Mouse (Mus musculus) CH12.LX (cell line): ENCODE results near the gene Stard8. TPM values are rescaled to one million over a fixed set of nuclear protein-coding genes. Genes with fewer than 3 reads are reported as not detected.

Experiments used
- DNase-seq: peaks from one replicate; pipeline ENCODE4 v3.0.0-alpha.2; 2013; ENCODE audit errors: extremely low read depth
- H3K27ac ChIP-seq: 2 replicates; pipeline ENCODE4 v1.5.1; 2012; ENCODE audit warnings: low read depth, mild to moderate bottlenecking, control low read depth, moderate library complexity; ENCODE audit not compliant: insufficient read depth
- H3K27me3 ChIP-seq: replicated peaks from 2 replicates; pipeline ENCODE3; 2012; ENCODE audit warnings: inconsistent platforms
- H3K36me3 ChIP-seq, 2 experiments: replicated peaks in 1 of 2; 2 replicates each; pipeline versions ENCODE3 to v1.6.1; 2012; ENCODE audit warnings: inconsistent platforms in 1 of 2, low read length in 1 of 2, mild to moderate bottlenecking in 1 of 2, mixed read lengths in 1 of 2, moderate library complexity in 1 of 2; ENCODE audit not compliant: control insufficient read depth in 1 of 2, insufficient read depth in 1 of 2
- H3K4me1 ChIP-seq, 2 experiments: 2 replicates each; pipeline ENCODE4 v1.6.1; 2012; ENCODE audit warnings: inconsistent platforms in 1 of 2, moderate library complexity in 1 of 2; ENCODE audit not compliant: insufficient read depth in 2 of 2, control insufficient read depth in 1 of 2
- H3K4me2 ChIP-seq: 2 replicates; pipeline ENCODE4 v1.6.1; 2012; ENCODE audit warnings: low read depth, mild to moderate bottlenecking, control low read depth; ENCODE audit not compliant: poor library complexity, insufficient read depth, severe bottlenecking
- H3K4me3 ChIP-seq, 3 experiments: fragments of 150-350 bp in 1 of 3; sonication (generic) in 1 of 3; replicated peaks in 1 of 3; 2 replicates each; pipeline versions ENCODE3 to v1.5.1; 2011 to 2012; ENCODE audit warnings: low read depth in 2 of 3, low read length in 2 of 3, mild to moderate bottlenecking in 2 of 3, moderate library complexity in 2 of 3, control low read depth in 1 of 3, improper control_type of control experiment in 1 of 3, inconsistent platforms in 1 of 3, mixed read lengths in 1 of 3; ENCODE audit not compliant: poor library complexity in 1 of 3
- H3K79me2 ChIP-seq: replicated peaks from 2 replicates; pipeline ENCODE4 v1.6.1; 2012; ENCODE audit warnings: mild to moderate bottlenecking, moderate library complexity; ENCODE audit not compliant: control insufficient read depth, poor library complexity, insufficient read depth, severe bottlenecking; ENCODE audit errors: extremely low read depth
- H3K9ac ChIP-seq: 2 replicates; pipeline ENCODE4 v1.6.1; 2012; ENCODE audit warnings: low read depth, mild to moderate bottlenecking, control low read depth, moderate library complexity; ENCODE audit not compliant: insufficient read depth
- H3K9me3 ChIP-seq: replicated peaks from 2 replicates; pipeline ENCODE3; 2012; ENCODE audit warnings: low read length, inconsistent platforms, mixed read lengths
- BHLHE40 ChIP-seq: IDR thresholded peaks from 2 replicates; pipeline ENCODE4 v1.6.1; 2011; ENCODE audit warnings: mild to moderate bottlenecking, low read depth, low read length, improper control_type of control experiment
- E2F4 ChIP-seq: IDR thresholded peaks from 2 replicates; pipeline ENCODE4 v1.6.1; 2011; ENCODE audit warnings: low read depth, low read length, improper control_type of control experiment; ENCODE audit not compliant: insufficient replicate concordance
- EP300 ChIP-seq: IDR thresholded peaks from 2 replicates; pipeline ENCODE4 v1.6.1; 2011; ENCODE audit warnings: low read length, improper control_type of control experiment
- ETS1 ChIP-seq: conservative IDR thresholded peaks from 2 replicates; pipeline ENCODE4 v1.6.1; 2012; ENCODE audit warnings: low read depth, mild to moderate bottlenecking, inconsistent platforms, low read length, improper control_type of control experiment, moderate library complexity
- HCFC1 ChIP-seq: IDR thresholded peaks from 2 replicates; pipeline ENCODE4 v1.6.1; 2012; ENCODE audit warnings: low read depth, mild to moderate bottlenecking, inconsistent platforms, low read length, improper control_type of control experiment
- IRF4 ChIP-seq: IDR thresholded peaks from 2 replicates; pipeline ENCODE4 v1.6.1; 2014; ENCODE audit warnings: low read depth, mild to moderate bottlenecking, inconsistent platforms, low read length, improper control_type of control experiment
- MAX ChIP-seq: IDR thresholded peaks from 2 replicates; pipeline ENCODE4 v1.6.1; 2011; ENCODE audit warnings: low read length, improper control_type of control experiment
- MYC ChIP-seq: IDR thresholded peaks from 2 replicates; pipeline ENCODE4 v1.6.1; 2011; ENCODE audit warnings: low read depth, mild to moderate bottlenecking, improper control_type of control experiment, low read length
- NELFE ChIP-seq: IDR thresholded peaks from 2 replicates; pipeline ENCODE4 v1.6.1; 2011; ENCODE audit warnings: low read depth, low read length, improper control_type of control experiment
- NRF1 ChIP-seq: IDR thresholded peaks from 2 replicates; pipeline ENCODE4 v1.6.1; 2014; ENCODE audit warnings: low read depth, mild to moderate bottlenecking, inconsistent platforms, low read length, improper control_type of control experiment, moderate library complexity
- PAX5 ChIP-seq: IDR thresholded peaks from 2 replicates; pipeline ENCODE4 v1.6.1; 2012; ENCODE audit warnings: low read length, inconsistent platforms, mixed read lengths
- POLR2AphosphoS2 ChIP-seq: IDR thresholded peaks from 2 replicates; pipeline ENCODE4 v1.6.1; 2011; ENCODE audit warnings: low read depth, low read length, improper control_type of control experiment
- SIN3A ChIP-seq: IDR thresholded peaks from 2 replicates; pipeline ENCODE4 v1.6.1; 2012; ENCODE audit warnings: low read length, improper control_type of control experiment, inconsistent platforms
- USF1 ChIP-seq: IDR thresholded peaks from 2 replicates; pipeline ENCODE4 v1.6.1; 2014; ENCODE audit warnings: low read depth, mild to moderate bottlenecking, inconsistent platforms, low read length, improper control_type of control experiment
- USF2 ChIP-seq: conservative IDR thresholded peaks from 2 replicates; pipeline ENCODE4 v1.6.1; 2011; ENCODE audit warnings: low read depth, low read length, improper control_type of control experiment
- ZKSCAN1 ChIP-seq: IDR thresholded peaks from 2 replicates; pipeline ENCODE4 v1.6.1; 2012; ENCODE audit warnings: low read depth, inconsistent platforms, low read length, improper control_type of control experiment, borderline replicate concordance
- ZMIZ1 ChIP-seq: IDR thresholded peaks from 2 replicates; pipeline ENCODE4 v1.6.1; 2012; ENCODE audit warnings: low read depth, mild to moderate bottlenecking, inconsistent platforms, low read length, improper control_type of control experiment
- ZNF384 ChIP-seq: IDR thresholded peaks from 2 replicates; pipeline ENCODE4 v1.6.1; 2012; ENCODE audit warnings: low read depth, low read length, improper control_type of control experiment, inconsistent platforms
- dilution Hi-C: fragments of 300-500 bp; cut with MboI; formaldehyde crosslinking; loops from 2 replicates; pipeline ENCODE4 v1.14.3; 2020; ENCODE audit warnings: low sequenced_read_pairs; ENCODE audit not compliant: extremely low pct_unique_long_range_greater_than_20kb, extremely low pct_ligation_motif_present
- in situ Hi-C: fragments of 300-500 bp; cut with MboI; formaldehyde crosslinking; loops from 3 replicates; pipeline ENCODE4 v1.14.3; 2019; ENCODE audit warnings: low sequenced_read_pairs, low pct_ligation_motif_present, low pct_unique_long_range_greater_than_20kb, mixed read lengths
- polyA plus RNA-seq: library from polyadenylated mRNA; unstranded; fragments of >175 nt; gene quantifications from 2 replicates; pipeline ENCODE4 v1.2.1, GENCODE M21; 2012; ENCODE audit warnings: low read depth; ENCODE audit not compliant: insufficient read length
- total RNA-seq, 2 experiments: library from RNA; depleted of rRNA; stranded (reverse); fragments of 300-350 nt in 1 of 2; fragments of >200 nt in 1 of 2; gene quantifications; 2 replicates each; pipeline ENCODE4 v1.2.3; 2012 to 2014

Gene Stard8
- total and polyA plus RNA-seq, 3 experiments = 0.17 to 0.35 (median 0.19) TPM

DNA sequence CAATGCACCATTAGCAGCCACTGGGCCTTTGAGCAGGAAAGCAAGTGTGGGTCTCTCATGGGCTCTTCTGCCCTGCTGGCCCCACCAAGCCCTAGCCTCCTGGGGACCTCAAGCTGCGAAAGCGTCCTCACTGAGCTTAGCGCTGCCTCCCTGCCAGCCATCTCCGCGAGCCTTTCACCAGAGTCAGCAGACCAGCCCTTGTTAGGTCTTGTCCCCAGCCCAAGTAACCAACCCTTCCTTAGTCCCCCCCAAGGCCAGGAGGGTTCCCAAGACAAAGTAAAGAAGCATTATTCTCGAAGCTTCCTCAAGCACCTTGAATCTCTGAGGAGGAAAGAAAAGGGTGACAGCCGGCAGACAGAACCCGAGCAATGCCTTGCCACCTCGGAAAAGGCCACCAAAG lies 62.5 kb downstream of the Stard8 start:
- H3K9ac ChIP-seq = no peak overlapping the region
- TF ChIP-seq USF2 (no peak), POLR2AphosphoS2 (no peak), IRF4 (no peak), BHLHE40 (no peak), NRF1 (no peak), USF1 (no peak), SIN3A (no peak), EP300 (no peak), NELFE (no peak), ZKSCAN1 (no peak), MAX (no peak), PAX5 (no peak), E2F4 (no peak), ZMIZ1 (no peak), ETS1 (no peak)
- H3K27ac ChIP-seq = no peak overlapping the region
- H3K4me2 ChIP-seq = no peak overlapping the region
- no peak overlapping the region for H3K4me3 ChIP-seq
- DNase-seq = no peak
- H3K27me3 ChIP-seq = no peaks in the 10 kb centered on the region
- no peaks in the 10 kb centered on the region for H3K9me3 ChIP-seq
- in situ Hi-C loops = no loop called here
- no peaks in the 10 kb centered on the region for H3K4me1 ChIP-seq
- no peaks in the 10 kb centered on the region for H3K36me3 ChIP-seq
- no peaks in the 10 kb centered on the region for H3K79me2 ChIP-seq
- dilution Hi-C loops = no loop called here

DNA sequence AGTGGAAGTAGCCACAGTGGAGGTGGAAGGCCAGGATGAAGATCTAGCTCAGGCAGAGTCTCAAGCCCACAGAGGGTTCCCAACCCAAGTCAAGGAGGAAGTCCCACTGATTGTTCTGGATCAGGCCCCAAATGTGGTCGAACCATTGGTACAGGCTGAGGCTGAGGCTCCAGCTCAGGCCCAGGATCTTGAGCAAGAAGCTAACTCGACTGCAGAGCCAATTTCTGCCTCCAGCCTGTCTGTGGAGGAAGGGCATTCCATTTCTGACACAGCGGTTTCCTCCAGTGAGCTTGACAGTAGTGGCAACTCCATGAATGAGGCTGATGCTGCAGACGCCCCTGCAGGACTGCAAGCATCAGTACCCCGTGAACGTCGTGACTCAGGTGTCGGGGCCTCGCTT lies 63.5 kb downstream of the Stard8 start:
- no peaks in the 10 kb centered on the region for H3K79me2 ChIP-seq
- H3K4me3 ChIP-seq = no peak overlapping the region
- no peaks in the 10 kb centered on the region for H3K36me3 ChIP-seq

More for the DNA sequence above, 63.5 kb downstream of the Stard8 start:
- Histone ChIP-seq H3K4me2 (no peak overlapping the region), H3K27ac (no peak overlapping the region), H3K9me3 (no peaks in the 10 kb centered on the region), H3K9ac (no peak overlapping the region), H3K27me3 (no peaks in the 10 kb centered on the region), H3K4me1 (no peaks in the 10 kb centered on the region)
- no peak for DNase-seq
- dilution Hi-C loops = no loop called here
- no peak for TF ChIP-seq ZNF384
- no peak for TF ChIP-seq MYC
- TF ChIP-seq HCFC1 = no peak
- TF ChIP-seq USF2 = no peak
- TF ChIP-seq, all 38 proteins: peak for 0
- in situ Hi-C loops = no loop called here
